Mouse (Mus musculus) adrenal gland, postnatal 14 days (tissue): ENCODE results near the gene Tmc7. TPM values are rescaled to one million over a fixed set of nuclear protein-coding genes. Genes with fewer than 3 reads are reported as not detected.
A peak's percentile ranks its signal among the peaks of the same experiment; 100 is the strongest.

Experiments used
- DNase-seq: peaks from one replicate; pipeline ENCODE4 v3.0.0; 2021; ENCODE audit warnings: mixed read lengths
- total RNA-seq: library from RNA; stranded (reverse); gene quantifications from 2 replicates; pipeline ENCODE4 v1.2.3, GENCODE M21; 2021

Tmc7 gene
- total RNA-seq, 1 experiment from 2014 or later, result 1.3 TPM

DNA sequence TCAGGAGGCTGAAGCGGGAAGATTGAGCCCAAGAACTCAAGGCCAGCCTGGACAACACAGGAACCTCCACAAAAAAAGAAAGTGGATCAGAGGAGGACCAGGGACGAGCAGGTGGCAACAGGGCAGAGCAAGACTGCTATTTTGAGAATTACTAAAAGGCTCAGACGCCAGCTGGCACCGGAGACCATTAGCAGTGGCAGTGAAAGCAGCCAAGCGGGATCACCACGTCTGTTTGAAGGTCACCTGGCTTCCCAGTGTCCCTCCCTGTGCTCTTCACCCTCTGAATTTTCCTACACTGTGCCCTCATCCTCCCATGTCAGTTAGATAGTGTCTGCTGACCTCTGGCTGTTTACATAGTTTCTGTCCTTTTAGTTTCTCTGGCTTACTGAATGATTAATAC, 1.3 kb upstream of the Tmc7 start:
- DNase-seq, result peak; percentile 64

DNA sequence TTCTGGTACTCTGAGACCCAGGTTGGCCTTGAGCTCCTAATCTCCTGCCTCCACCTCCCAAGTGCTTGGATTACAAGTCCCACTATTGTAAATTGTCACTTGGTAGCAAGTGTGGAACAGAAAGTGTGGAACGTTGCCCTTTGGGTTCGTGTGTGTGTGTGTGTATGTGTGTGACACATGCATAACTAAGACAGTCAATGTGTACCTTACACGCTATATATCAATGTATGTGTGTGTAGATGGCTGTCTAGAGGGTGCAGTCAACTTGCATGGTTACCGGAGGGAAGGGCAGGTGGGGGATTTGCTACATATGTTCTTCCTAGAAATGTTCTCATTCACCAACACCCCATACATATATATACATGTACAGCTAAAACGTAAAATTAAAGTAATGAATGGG, 390 bp upstream of the Tmc7 start:
- DNase-seq, result no peak

DNA sequence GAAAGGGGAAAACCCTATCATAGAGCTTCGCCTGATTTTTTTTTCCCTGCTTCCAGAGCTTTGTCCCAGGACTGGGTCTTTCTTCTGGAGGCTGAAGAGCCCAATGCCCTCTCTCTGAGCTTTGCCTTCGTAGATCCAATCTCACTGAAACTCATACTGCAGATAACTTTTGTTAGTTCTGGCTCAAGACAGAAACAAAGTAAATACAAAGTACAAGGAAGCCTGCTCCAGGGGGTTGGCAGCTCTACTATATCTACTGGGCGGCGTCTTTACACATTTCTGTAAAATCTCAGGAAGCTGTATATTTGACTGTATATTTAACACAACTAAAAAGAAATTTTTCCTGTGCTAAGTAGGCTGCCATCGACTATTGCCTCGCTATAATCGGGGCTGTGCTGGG, 715 bp downstream of the Tmc7 start:
- DNase-seq, result no peak

DNA sequence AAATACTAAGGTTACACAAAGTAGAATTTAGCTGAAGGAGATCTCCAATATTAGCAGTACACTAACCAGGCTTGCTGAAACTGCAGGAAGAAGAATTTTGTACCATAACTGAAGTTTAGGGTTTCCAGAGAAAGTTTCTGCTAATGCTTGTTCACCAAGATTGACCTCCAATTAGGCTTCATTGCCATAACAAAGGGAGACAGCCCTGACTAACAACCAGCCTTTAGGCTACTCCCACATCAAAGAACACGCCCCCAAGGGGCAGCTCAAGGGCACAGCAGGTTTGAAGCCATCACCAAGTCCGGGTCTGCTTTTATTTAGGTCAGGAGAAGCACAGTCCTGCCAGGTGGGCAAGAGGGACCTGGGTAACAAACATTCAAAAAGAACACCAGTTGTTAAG, 4.6 kb downstream of the Tmc7 start:
- no peak for DNase-seq

DNA sequence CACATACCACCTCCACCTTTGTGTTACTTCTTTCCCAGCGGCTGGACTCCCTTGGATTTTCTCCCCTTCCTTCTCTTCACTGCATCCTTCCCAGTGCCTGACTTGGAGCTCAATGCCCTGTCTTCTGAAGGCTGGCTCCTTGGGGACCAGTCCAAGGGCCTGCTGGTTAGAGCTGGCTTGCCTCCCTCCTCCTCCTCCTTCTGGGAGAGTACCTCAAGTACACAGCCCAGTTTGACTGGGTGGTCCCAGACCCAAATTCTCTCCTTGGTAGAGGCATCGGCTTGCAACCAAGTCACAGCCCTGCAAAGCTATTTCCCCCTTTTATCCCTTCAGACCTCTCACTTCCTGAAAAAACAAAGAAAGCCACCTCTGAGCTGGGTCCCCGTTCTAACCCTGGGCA, 6.3 kb downstream of the Tmc7 start:
- DNase-seq, result no peak

DNA sequence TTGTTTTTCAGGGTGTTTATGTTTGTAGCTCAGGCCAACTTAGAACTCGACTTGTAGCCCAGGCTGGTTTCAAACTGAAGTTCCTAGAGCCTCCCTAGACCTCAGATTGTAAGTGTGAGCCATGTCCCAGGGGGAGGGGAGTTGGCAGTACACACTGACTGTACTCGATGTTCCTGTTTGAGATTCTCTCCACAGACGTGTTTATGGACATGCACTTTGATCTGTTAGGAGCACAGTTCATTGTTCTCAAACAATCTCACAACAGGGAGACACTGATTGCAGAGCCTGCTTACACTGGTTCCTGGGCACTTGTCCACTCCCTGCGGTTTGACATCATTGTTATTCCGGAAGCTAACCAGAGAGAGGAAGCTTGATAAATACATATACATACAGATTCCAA, 12.5 kb downstream of the Tmc7 start:
- peak; percentile 41 for DNase-seq

DNA sequence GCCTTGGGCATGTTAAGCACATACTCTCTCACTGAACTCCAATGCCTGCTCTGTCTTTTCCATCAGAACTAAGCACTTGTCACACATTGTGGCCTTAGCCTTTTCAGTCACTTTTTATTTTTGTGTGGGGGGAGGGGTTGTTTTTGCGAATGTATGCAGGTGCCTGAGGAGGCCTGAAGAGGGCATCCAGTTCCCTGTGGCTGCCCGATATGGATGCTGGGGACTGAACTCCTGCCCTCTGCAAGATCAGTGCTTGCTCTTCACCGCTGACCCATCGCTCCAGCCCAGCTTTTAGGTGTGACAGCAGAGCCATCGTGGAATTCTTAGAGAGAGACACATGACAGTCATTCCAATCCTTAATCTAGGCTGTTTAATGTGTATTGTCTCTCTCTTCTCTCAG, 13.2 kb downstream of the Tmc7 start:
- DNase-seq, result no peak

DNA sequence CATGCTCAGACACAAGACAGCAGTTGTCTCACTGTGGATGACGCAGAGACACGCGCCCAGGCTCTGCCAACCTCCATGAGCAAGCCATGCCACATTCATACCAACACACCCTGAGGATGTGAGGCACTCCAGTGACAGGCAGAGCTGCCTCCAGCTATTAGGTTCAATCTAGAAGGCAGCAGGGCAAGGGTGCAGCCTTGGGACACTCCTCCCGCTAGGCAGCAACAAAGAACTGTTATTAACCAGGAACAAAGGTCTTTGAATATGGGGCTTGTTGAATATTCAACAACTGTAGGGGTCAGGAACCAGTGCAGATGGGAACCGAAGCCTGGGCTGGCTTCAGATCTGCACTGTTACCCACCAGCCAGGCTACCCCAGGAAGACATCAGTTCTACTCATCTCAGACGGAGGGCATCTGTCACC, 15.4 kb downstream of the Tmc7 start:
- no peak for DNase-seq

DNA sequence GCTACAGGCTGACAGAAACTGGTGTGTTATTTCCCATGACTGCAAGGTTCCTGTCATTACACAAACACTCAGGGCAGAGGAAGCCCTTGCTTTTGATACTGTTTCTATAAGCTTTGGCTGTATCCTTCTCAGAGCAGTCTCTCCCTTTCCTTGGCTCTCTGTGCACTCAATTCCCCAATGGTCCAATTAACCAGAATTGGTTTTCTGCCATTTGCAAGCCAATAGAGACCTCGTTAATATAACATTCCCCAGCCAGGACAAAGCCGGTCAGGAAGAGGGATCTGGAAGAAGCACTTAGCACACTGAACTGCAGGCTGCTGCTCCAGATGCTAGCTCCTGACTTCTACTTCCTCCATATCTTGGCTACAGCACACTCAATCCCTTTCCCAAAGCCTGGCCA, 30.2 kb downstream of the Tmc7 start:
- no peak for DNase-seq

DNA sequence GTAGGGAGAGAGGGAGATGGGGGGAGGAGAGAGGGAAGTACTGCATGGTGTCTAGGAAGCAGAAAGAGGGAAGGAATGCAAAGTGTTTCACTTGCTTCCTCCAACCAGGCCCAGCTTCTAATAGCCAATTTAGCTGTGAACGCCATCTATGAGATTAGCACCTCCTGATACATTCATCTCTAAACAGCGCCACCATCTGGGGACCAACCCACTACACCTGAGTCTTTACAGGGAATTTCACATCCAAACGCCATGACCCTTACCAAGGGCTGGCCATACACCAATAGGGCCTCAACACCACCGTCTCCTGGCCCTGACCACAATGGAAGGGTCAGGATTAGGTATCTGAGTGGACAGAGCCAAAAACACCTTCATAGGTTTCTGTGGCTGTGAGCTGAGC, 30.7 kb downstream of the Tmc7 start:
- DNase-seq, result no peak

DNA sequence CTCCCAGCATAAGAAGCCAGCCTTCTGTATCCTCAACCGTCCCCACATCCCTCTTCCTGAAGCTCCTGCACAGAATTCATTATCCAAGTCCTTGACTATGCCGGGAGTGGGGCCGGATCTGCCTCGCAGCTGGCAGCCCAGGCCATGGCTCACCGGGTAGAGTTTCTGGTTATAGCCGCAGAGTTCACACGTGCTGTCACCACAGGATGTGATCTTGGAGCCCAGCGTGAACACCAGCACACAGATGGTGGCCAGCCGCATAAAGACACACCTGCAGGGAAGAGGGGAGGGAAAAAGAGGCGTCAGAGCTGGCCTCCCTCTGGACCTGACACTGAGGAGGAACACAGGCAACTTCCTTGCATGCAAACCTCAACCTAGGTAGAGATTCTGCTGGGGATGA, 37.1 kb downstream of the Tmc7 start:
- DNase-seq, result no peak

DNA sequence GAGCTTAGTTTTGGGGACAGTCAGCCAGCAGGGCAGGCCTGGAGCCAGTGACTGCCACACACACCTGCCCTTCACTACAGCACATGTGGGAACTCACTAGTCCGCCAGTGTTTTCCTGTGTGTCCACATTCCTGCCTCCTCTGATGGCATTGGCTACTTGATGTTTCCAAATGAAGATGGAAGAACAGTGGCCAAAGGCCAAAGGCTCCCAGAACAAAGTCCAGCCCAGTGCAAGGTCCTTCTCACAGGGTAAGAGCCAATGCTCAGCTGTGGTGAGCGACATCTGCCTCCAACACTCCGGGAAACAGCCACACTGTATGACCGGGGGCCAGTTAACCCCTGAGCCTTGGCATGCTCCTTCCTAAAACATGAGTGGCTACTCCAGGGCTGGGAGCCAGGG, 40.4 kb downstream of the Tmc7 start:
- no peak for DNase-seq

DNA sequence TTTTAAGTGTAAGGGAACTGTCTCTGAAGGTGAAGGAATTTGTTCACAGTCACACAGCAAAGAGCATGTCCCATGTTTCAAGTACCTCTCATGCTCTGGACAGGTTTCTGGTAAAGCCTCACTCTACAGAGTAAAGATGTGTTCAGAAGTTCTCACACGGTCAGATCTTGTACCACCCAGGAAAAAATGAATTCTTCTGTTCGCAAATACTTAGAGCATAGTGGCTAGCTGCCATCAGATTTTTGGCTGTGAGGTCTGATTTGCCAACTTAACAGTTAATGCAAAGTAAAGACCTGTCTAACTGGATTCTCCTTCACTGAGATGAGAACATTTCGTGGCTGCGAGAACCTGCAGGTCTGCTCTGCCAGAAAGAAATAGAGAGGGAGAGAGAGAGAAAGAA, 49.5 kb downstream of the Tmc7 start:
- DNase-seq, result no peak

DNA sequence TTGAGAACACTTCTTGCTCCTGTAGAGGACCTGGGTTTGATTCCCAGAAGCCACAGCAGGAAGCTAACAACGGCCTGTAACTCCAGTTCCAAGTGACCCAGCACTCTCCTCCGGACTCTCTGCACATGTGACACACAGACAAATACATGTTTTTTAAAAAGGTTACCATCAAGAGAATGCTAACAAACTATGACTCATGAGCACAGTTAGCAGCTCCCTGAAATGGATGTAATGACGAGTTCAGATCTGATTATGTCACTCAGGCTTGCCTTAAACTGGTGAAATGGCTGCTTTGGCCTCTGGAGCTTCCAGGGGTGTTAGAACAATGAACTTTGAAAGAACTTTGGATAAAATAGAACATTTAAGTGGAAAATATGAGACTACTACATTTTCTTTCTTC, 50.2 kb downstream of the Tmc7 start:
- no peak for DNase-seq

DNA sequence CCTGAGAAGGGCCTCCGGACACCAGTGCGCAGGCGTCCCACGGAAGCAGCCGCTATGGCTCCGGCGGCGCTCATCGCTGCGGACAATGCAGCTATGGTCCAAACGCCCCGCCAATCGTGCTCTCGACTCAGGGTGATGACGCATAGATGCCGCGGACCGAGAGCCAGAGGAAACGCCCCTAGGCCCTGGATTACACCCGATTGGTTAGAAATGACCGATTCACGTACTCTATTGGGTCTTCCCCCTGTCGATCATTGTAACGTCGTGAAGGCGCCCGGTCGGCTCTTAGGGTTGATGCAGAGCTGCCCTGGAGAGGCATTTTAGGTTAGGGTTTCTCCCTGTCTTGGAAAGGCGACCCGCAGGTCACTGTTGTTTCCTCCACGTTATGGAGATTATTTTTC, 51.4 kb downstream of the Tmc7 start, which contains the start of gene Coq7:
Gene Coq7, minus strand, starts transcription at position 179 of the 401 bp plus-strand sequence.
- peak; percentile 95 for DNase-seq

DNA sequence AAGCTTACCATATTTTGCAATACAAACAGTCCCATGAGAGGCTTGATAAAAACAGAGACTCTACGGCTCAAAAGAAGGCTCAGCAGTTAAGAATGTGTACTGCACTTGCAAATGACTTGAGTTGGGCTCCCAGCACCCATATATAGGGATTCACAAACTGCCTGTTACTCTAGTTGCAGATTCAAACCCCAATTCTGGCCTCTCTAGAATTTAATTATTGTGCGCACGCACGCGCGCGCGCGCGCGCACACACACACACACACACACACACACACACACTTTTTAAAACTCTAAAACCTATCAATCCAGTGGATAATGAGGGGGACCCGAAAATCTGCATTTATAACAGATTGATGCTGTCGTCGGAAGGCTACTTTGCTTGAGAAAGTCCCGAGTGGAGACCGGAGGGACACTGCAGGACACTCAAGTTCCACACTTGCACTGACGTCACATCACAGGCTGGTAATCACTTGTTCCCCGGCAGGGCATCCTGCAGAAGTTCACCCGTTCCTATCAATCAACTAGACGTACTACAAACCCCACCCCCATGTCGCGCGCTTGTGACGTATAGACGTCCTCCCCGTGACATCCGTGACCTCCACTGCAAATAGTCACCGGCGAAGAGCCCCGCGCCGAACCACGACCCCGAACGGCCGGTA, 51.9 kb downstream of the Tmc7 start:
- DNase-seq, result peak; percentile 99

DNA sequence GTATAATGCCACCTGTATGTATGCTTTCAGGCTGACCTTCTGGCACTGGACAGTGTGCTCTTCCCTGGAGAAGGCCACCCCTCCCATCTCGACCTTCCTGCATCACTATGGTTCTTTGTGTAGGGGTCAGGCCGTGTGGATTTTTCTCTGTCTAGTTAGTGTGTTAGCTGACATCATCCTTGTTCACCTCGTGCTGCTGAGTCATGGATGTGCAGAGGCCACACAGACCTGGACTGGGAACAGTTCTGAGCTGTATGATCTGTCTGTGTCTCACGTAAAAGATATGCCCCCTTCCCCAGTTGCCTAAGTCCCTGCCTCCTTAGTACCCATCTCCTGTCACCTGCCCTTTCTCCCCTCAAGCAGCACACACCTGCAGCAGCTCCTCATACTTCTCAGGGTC, 57.6 kb downstream of the Tmc7 start:
- no peak for DNase-seq

DNA sequence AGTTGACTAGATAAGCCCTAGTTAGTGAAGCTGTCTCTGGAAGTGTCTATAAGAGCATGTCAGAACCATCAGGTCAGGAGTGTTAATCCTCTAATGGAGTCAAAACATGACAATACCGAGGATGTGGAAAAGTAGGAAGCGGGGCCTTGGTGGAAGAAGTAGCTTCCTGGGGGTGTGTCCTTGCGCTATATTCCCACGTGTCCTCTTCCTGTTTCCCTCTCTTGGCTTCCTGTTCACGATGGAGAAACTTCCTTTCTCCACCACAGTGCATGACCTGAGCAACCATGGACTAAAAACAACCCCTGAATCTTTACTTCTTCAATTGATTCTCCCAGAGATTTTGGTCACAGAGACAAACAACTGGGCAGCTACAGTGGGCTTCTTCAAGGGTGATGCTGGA, 62.5 kb downstream of the Tmc7 start:
- no peak for DNase-seq

DNA sequence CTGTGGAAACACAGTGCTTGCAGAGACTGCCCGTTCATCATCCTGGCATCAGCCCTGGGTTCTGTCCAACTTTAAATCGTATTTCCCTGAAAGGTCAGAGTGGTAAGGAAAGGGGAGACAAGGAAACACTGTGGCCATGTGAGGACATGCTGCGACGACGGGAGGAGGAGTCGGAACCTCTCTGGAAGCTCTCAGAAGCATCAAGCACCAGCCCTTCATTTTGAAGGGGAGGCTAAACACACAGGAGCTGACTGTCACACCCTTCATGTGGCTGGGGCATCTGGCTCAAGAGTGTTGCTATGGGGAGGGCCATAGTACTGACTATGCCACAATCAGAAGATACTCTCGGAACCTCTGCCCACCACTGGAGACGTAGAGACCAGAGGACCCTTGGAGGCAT, 64.9 kb downstream of the Tmc7 start:
- DNase-seq, result no peak

DNA sequence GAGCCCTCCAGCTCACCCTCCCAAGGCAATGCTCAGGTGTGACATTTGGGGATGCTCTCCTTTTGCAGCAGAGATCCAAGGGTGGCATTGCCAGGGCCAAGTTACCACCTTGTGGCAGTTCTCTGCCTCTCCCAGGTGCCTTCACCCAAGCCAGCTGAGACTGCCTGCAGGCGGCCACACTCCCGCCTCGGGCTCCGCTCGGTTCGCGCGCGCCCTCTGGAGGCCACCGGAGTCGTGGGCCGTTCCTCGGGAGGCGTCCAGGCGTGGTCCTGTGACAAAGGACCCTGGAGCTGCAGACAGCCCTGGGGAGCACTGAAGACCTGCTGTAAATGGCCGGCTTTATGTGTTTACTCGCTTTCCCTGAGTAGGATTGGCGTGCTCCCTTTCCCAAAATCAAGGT, 65.8 kb downstream of the Tmc7 start:
- DNase-seq, result peak; percentile 89

DNA sequence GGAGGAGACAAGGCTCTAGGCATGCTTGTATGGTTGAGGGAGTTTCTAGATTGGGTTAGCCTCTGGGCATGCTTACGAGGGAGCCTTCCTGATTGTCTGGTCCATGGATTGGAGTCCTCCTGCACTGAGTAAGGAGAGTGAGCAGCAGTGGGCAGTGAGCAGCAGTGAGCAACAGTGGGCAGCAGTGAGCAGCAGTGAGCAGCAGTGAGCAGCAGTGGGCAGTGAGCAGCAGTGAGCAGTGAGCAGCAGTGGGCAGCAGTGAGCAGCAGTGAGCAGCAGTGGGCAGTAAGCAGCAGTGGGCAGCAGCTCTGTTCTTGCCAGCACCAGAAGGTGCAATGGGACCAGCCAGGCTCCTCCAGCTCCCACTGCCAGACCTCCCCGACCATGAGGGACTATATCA, 66.7 kb downstream of the Tmc7 start:
- no peak for DNase-seq

DNA sequence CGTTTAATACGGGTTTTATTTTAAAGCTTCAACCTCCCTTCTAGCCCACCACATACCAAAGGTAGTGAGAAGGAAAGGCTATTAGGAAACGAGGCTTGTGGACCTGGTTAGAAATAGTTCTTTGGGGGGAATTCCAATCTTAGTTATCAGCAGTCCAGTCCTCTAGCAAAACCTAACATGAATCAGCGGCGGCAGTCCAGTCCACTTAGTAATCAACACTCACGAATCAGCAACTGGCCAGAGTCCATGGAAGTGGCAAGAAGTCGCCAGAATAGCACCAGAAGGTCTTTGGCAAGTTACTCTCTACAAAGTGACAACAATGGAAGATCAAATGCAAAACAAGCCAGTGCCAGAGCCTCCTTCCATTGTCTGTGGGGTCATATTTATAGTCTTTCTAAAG, 76.0 kb downstream of the Tmc7 start:
- no peak for DNase-seq

DNA sequence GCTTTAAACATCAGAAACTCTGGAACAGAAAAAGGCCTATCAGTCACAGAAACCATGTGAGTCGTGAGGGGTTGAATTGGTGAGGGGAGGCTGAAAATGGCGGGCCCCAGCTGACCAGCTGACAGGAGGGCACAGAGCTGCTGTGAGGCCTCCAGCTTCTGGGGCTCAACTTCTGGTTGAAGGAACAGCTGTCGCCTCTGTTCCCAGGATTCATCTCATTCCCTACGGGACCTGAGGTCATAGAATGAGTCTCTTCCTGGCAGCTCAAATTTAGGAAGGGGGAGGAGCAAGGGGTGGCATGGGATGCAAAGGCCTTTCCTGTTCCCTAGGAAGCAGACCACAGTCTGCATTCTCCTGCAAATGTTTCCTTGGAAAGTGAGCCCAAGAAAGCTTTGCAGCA, 80.7 kb downstream of the Tmc7 start:
- DNase-seq, result no peak

DNA sequence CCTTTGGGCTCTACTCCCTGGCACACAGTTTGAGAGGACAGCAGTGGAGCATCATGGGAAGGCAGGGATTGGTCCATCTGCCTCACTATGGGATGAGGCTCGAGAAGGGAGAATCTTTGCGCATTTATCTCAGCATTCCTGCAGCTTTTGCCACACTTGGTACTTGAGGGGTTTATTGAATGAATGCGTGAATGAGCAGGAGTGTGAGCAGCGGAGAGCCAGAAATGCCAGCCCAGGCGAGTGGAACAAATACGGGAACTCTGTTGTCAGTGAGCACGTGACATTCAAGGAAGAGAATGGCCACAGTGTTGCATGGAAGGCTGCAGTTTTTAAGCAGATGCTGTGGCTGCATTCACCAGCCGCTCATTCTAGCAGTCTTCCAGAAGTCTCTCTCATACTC, 82.2 kb downstream of the Tmc7 start:
- no peak for DNase-seq

DNA sequence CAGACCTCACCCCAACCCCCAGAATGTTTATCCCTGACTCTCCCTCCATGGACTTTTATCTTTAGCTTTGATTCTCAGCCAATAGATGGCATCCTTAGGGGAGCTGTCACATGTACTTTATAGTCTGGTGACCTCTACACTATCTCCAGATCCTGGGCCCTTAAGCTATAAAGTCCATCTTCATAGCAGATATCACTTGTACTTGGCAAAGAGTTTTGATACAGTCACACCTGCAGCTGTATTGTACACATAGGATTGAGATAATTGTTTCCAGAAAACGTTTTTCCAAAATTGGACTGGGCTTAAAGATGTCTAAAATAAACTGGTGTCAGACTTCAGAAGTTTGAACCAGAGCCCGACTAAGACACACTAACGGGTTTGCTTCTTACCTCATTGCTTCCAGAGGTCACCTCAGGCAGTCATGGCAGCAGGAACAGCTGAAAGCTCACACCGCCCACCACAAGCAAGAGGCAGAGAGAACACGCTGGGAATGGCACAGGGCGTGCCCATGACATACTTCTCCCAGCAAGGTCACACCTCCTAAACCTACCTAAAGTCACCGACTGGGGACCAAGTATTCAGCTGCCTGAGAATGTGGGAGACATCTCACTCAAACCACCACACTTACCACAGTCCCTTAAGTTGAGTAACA, 84.6 kb downstream of the Tmc7 start:
- DNase-seq, result no peak
